Mouse (Mus musculus): ENCODE results near the gene Wwp2. TPM values are rescaled to one million over a fixed set of nuclear protein-coding genes. Genes with fewer than 3 reads are reported as not detected.

The Wwp2 gene
- total and polyA plus RNA-seq, 3 experiments: 21.8 to 31.5 TPM; not detected in 1

GRCm38 (mm10) chr8:107462423-107462822 lies 26.3 kb downstream of the Wwp2 start:
- peaks cover 0 to 4% of the 10 kb centered on the region in 2 experiments; a peak in 2 of 4 replicates for H3K36me3 ChIP-seq (ENCODE audit: control insufficient read depth in 1 of 2, insufficient read depth in 2 of 2, low read length in 2 of 2)
- no peaks in the 10 kb centered on the region for H3K4me1 ChIP-seq (ENCODE audit: control insufficient read depth in 1 of 2, insufficient read depth in 2 of 2, low read length in 2 of 2)
- no peaks in the 10 kb centered on the region for H3K9me3 ChIP-seq (replicated peaks; ENCODE audit: insufficient read depth, low read length)
- H3K4me3 ChIP-seq (ENCODE audit: control insufficient read depth in 1 of 2, insufficient read depth in 1 of 2, low read depth in 2 of 2, low read length in 2 of 2): no peak overlapping the region
- no peaks in the 10 kb centered on the region for H3K27me3 ChIP-seq (ENCODE audit: control insufficient read depth in 1 of 2, insufficient read depth in 2 of 2, low read length in 2 of 2)
- H3K79me2 ChIP-seq (ENCODE audit: control insufficient read depth, insufficient read depth, low read length, poor library complexity): no peaks in the 10 kb centered on the region
- no peak overlapping the region for H3K27ac ChIP-seq (ENCODE audit: control insufficient read depth, low read depth, low read length)
- no peak for TF ChIP-seq TBP (IDR thresholded peaks at IDR 0.05; ENCODE audit: low read depth, low read length)
- TF ChIP-seq TAL1 (IDR thresholded peaks at IDR 0.05; ENCODE audit: low read length): no peak
- no peak for TF ChIP-seq MXI1 (IDR thresholded peaks at IDR 0.05; ENCODE audit: low read depth, low read length)
- no peak for TF ChIP-seq UBTF (IDR thresholded peaks at IDR 0.05; ENCODE audit: borderline replicate concordance, insufficient read depth, low read depth, low read length)
- TF ChIP-seq RAD21 (IDR thresholded peaks at IDR 0.05; ENCODE audit: low read depth, low read length): no peak
- TF ChIP-seq KAT2A (conservative IDR thresholded peaks at IDR 0.05; ENCODE audit: low read depth, low read length): no peak
- TF ChIP-seq SIN3A (IDR thresholded peaks at IDR 0.05; ENCODE audit: low read length): no peak
- no peak for TF ChIP-seq USF1 (IDR thresholded peaks at IDR 0.05; ENCODE audit: low read depth, low read length)
- TF ChIP-seq MYB (IDR thresholded peaks at IDR 0.05; ENCODE audit: low read depth, low read length): no peak
- TF ChIP-seq MAZ (IDR thresholded peaks at IDR 0.05; ENCODE audit: low read depth, low read length): no peak
- no peak for TF ChIP-seq ZC3H11A (IDR thresholded peaks at IDR 0.05; ENCODE audit: low read depth, low read length)
- no peak for TF ChIP-seq E2F4 (IDR thresholded peaks at IDR 0.05; ENCODE audit: borderline replicate concordance, low read depth, low read length)
- TF ChIP-seq HCFC1 (IDR thresholded peaks at IDR 0.05; ENCODE audit: low read depth, low read length): no peak
- no peak for TF ChIP-seq EP300 (IDR thresholded peaks at IDR 0.05; ENCODE audit: low read depth in 1 of 2, low read length in 2 of 2)
- TF ChIP-seq MAX (IDR thresholded peaks at IDR 0.05; ENCODE audit: low read length): no peak
- no peak for TF ChIP-seq MEF2A (IDR thresholded peaks at IDR 0.05; ENCODE audit: extremely low read depth, insufficient replicate concordance, low read depth, low read length, poor library complexity, severe bottlenecking)
- TF ChIP-seq CHD1 (IDR thresholded peaks at IDR 0.05; ENCODE audit: low read depth, low read length): no peak
- TF ChIP-seq USF2 (IDR thresholded peaks at IDR 0.05; ENCODE audit: borderline replicate concordance in 1 of 2, insufficient read depth in 1 of 2, low read depth in 1 of 2, low read length in 2 of 2): no peak
- no peak overlapping the region for H3K9ac ChIP-seq (ENCODE audit: control insufficient read depth, low read depth, low read length, poor library complexity, severe bottlenecking)
- DNase-seq (ENCODE audit: low read depth, low spot score): no peak

- Histone ChIP-seq H3K4me3 (ENCODE audit: control insufficient read depth in 1 of 2, insufficient read depth in 1 of 2, low read depth in 2 of 2, low read length in 2 of 2) (no peak overlapping the region), H3K79me2 (ENCODE audit: control insufficient read depth, insufficient read depth, low read length, poor library complexity) (no peaks in the 10 kb centered on the region), H3K9me3 (replicated peaks; ENCODE audit: insufficient read depth, low read length) (no peaks in the 10 kb centered on the region), H3K4me1 (ENCODE audit: control insufficient read depth in 1 of 2, insufficient read depth in 2 of 2, low read length in 2 of 2) (no peaks in the 10 kb centered on the region), H3K27me3 (ENCODE audit: control insufficient read depth in 1 of 2, insufficient read depth in 2 of 2, low read length in 2 of 2) (no peaks in the 10 kb centered on the region), H3K36me3 (ENCODE audit: control insufficient read depth in 1 of 2, insufficient read depth in 2 of 2, low read length in 2 of 2) (peaks cover 0 to 4% of the 10 kb centered on the region in 2 experiments; a peak in 2 of 4 replicates), H3K9ac (ENCODE audit: control insufficient read depth, low read depth, low read length, poor library complexity, severe bottlenecking) (no peak overlapping the region), H3K27ac (ENCODE audit: control insufficient read depth, low read depth, low read length) (no peak overlapping the region)
- DNase-seq (ENCODE audit: low read depth, low spot score): no peak
- TF ChIP-seq UBTF (IDR thresholded peaks at IDR 0.05; ENCODE audit: borderline replicate concordance, insufficient read depth, low read depth, low read length) (no peak), NELFE (IDR thresholded peaks at IDR 0.05; ENCODE audit: low read depth, low read length) (no peak)
Measured at GRCm38 (mm10) chr8:107465332-107465990, 29.3 kb downstream of the Wwp2 start.

Data from MEL (cell line).